Mouse (Mus musculus): ENCODE measurements around the gene Prss42. TPM values are rescaled to one million over a fixed set of nuclear protein-coding genes. Genes with fewer than 3 reads are reported as not detected.
"Not testable (repeated sequence)": the region's sequence is repeated elsewhere in the genome, so short reads cannot be mapped to it uniquely, and the experiment has no call there.

Prss42 gene
- polyA plus RNA-seq, 1 experiment from 2014 or later = not detected

DNA sequence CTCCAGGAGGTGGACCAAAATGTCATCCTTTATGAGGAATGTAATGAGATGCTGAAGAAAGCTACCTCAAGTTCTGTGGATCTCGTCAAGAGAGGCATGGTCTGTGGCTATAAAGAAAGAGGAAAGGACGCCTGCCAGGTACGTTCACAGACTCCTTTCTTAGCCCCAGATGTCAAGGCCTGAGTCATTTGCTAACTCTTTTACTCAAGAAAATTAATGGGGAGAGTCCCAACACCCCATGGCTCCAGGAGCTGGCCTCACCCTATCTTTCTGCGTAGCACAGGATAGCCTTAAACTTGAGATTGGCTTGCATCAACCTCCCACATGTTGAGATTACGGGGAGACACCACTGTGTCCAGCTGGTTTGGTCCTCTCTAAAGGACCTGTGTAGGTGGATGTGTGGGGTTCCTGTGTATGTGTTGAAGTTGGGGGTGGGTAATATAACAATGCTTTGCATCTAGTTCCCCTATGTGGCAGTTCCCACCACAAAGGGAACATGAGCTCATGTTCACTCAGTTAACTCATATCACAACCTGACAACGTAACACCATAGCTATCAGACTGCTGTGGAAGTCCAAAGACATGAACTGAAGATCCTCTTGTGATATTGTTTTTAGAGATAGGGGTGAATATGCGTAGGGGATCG lies 3.0 kb downstream of the Prss42 start:
- ATAC-seq (replicated peaks; ENCODE audit: insufficient number of reproducible peaks, low FRiP score, low TSS enrichment, low read depth) = no peak
- 87% methylated on average over 8 of the region's 8 CpGs for WGBS
- no peak for DNase-seq (ENCODE audit: low spot score)
- no peak overlapping the region for H3K4me2 ChIP-seq (ENCODE audit: low read depth, low read length)
- H3K4me3 ChIP-seq (ENCODE audit: low read depth, low read length) = no peak overlapping the region
- H3K36me3 ChIP-seq (replicated peaks; ENCODE audit: control insufficient read depth, insufficient read depth, low read depth, low read length) = no peaks in the 10 kb centered on the region
- H3K9me3 ChIP-seq (replicated peaks; ENCODE audit: control insufficient read depth, low read length) = no peaks in the 10 kb centered on the region
- H3K27ac ChIP-seq (replicated peaks; ENCODE audit: low read depth, low read length) = no peak overlapping the region
- H3K27me3 ChIP-seq (ENCODE audit: control insufficient read depth, insufficient read depth, low read length) = no peaks in the 10 kb centered on the region
- no peak overlapping the region for H3K9ac ChIP-seq (replicated peaks; ENCODE audit: low read length)
- H3K4me1 ChIP-seq (ENCODE audit: control insufficient read depth, insufficient read depth, low read length) = no peaks in the 10 kb centered on the region

GRCm38 (mm10) chr9:110803294-110803693 lies 5.3 kb downstream of the Prss42 start:
- no peak overlapping the region for H3K4me2 ChIP-seq (ENCODE audit: low read depth, low read length)
- no peaks in the 10 kb centered on the region for H3K9me3 ChIP-seq (replicated peaks; ENCODE audit: control insufficient read depth, low read length)
- no peak overlapping the region for H3K27ac ChIP-seq (replicated peaks; ENCODE audit: low read depth, low read length)
- no peak overlapping the region for H3K9ac ChIP-seq (replicated peaks; ENCODE audit: low read length)
- H3K4me1 ChIP-seq (ENCODE audit: control insufficient read depth, insufficient read depth, low read length) = no peaks in the 10 kb centered on the region
- H3K4me3 ChIP-seq (ENCODE audit: low read depth, low read length) = no peak overlapping the region
- ATAC-seq (replicated peaks; ENCODE audit: insufficient number of reproducible peaks, low FRiP score, low TSS enrichment, low read depth) = no peak
- no peaks in the 10 kb centered on the region for H3K27me3 ChIP-seq (ENCODE audit: control insufficient read depth, insufficient read depth, low read length)
- WGBS = 64% methylated on average over 4 of the region's 4 CpGs
- no peaks in the 10 kb centered on the region for H3K36me3 ChIP-seq (replicated peaks; ENCODE audit: control insufficient read depth, insufficient read depth, low read depth, low read length)
- DNase-seq (ENCODE audit: low spot score) = no peak

- no peak for DNase-seq (ENCODE audit: low spot score)
- Histone ChIP-seq H3K4me3 (ENCODE audit: low read depth, low read length) (no peak overlapping the region), H3K27me3 (ENCODE audit: control insufficient read depth, insufficient read depth, low read length) (no peaks in the 10 kb centered on the region), H3K36me3 (replicated peaks; ENCODE audit: control insufficient read depth, insufficient read depth, low read depth, low read length) (no peaks in the 10 kb centered on the region), H3K4me2 (ENCODE audit: low read depth, low read length) (no peak overlapping the region), H3K9ac (replicated peaks; ENCODE audit: low read length) (no peak overlapping the region), H3K9me3 (replicated peaks; ENCODE audit: control insufficient read depth, low read length) (no peaks in the 10 kb centered on the region), H3K27ac (replicated peaks; ENCODE audit: low read depth, low read length) (no peak overlapping the region), H3K4me1 (ENCODE audit: control insufficient read depth, insufficient read depth, low read length) (no peaks in the 10 kb centered on the region)
- no peak for ATAC-seq (replicated peaks; ENCODE audit: insufficient number of reproducible peaks, low FRiP score, low TSS enrichment, low read depth)
- 88% methylated on average over 4 of the region's 4 CpGs for WGBS
Measured at GRCm38 (mm10) chr9:110810051-110810450, 12.1 kb downstream of the Prss42 start.

DNA sequence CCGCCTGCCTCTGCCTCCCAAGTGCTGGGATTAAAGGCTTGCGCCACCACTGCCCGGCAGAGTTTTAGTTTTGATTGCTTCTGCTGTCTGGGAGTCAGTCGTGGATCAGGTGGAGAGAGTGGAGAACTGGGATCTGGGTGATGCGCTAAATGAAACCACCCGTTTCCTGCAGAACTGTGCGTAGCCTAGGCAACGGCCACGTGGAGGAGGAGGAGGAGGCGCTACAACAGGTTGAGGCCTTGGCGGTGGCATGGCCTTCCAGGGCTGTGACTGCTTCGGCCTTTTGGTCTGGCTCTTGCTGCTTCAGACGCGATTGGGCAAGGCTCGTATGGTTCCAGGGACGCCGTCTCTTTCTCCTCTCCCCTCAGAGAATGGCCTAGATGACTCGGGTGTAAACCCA lies 15.8 kb downstream of the Prss42 start, which contains the start of gene Prss44:
TSS of gene Prss44 (plus strand) at position 206 of the 400 bp plus-strand sequence.
- 65% methylated on average over 18 of the region's 18 CpGs for WGBS
- Histone ChIP-seq H3K9me3 (replicated peaks; ENCODE audit: control insufficient read depth, low read length) (no peaks in the 10 kb centered on the region), H3K9ac (replicated peaks; ENCODE audit: low read length) (no peak within 1 kb of the TSS), H3K27me3 (ENCODE audit: control insufficient read depth, insufficient read depth, low read length) (no peaks in the 10 kb centered on the region), H3K4me1 (ENCODE audit: control insufficient read depth, insufficient read depth, low read length) (no peaks in the 10 kb centered on the region), H3K27ac (replicated peaks; ENCODE audit: low read depth, low read length) (no peak within 1 kb of the TSS), H3K4me2 (ENCODE audit: low read depth, low read length) (no peak within 1 kb of the TSS), H3K36me3 (replicated peaks; ENCODE audit: control insufficient read depth, insufficient read depth, low read depth, low read length) (no peaks in the 10 kb centered on the region), H3K4me3 (ENCODE audit: low read depth, low read length) (no peak within 1 kb of the TSS)
- ATAC-seq (replicated peaks; ENCODE audit: insufficient number of reproducible peaks, low FRiP score, low TSS enrichment, low read depth) = no peak
- DNase-seq (ENCODE audit: low spot score) = peak; percentile 13

DNA sequence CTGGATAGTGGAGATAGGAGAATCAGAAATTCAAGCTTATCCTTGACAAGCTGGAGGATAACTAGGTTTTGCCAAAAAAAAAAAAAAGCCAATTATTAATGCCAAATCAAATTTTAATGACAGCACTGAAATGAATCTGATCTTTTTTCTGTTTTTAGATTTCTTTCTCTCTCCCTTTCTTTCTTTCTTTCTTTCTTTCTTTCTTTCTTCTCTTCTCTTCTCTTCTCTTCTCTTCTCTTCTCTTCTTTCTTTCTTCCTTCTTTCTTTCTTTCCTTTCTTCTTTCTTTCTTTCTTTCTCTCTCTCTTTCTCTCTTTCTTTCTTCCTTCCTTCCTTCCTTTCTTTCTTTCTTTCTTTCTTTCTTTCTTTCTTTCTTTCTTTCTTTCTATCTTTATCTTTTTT lies 22.6 kb downstream of the Prss42 start:
- H3K36me3 ChIP-seq (replicated peaks; ENCODE audit: control insufficient read depth, insufficient read depth, low read depth, low read length); H3K4me3 ChIP-seq (ENCODE audit: low read depth, low read length); ATAC-seq (replicated peaks; ENCODE audit: insufficient number of reproducible peaks, low FRiP score, low TSS enrichment, low read depth); DNase-seq (ENCODE audit: low spot score); H3K4me2 ChIP-seq (ENCODE audit: low read depth, low read length); H3K4me1 ChIP-seq (ENCODE audit: control insufficient read depth, insufficient read depth, low read length); H3K27me3 ChIP-seq (ENCODE audit: control insufficient read depth, insufficient read depth, low read length); H3K9me3 ChIP-seq (replicated peaks; ENCODE audit: control insufficient read depth, low read length); H3K27ac ChIP-seq (replicated peaks; ENCODE audit: low read depth, low read length); H3K9ac ChIP-seq (replicated peaks; ENCODE audit: low read length): not testable (repeated sequence)

DNA sequence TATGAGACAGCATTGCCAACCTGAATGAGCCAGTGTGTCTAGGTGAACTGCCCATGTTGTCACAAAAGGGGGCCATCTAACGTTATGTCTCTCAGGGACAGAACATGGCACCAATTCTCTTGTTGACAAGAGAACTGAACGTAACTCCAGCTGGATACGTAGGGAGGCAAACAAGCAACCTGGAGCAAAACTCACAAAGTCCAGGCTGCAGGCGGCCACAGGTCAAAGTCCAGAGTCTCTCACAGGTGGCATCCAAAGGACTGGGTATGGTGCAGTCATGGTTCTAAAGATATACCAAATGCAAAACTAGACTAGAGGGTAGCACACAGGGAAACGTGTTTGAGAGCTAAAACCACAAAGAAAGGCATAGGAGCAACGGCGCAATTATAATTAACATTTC lies 23.5 kb downstream of the Prss42 start:
- H3K27ac ChIP-seq (replicated peaks; ENCODE audit: low read depth, low read length) = no peak overlapping the region
- 82% methylated on average over 7 of the region's 7 CpGs for WGBS
- H3K4me2 ChIP-seq (ENCODE audit: low read depth, low read length) = no peak overlapping the region
- H3K4me1 ChIP-seq (ENCODE audit: control insufficient read depth, insufficient read depth, low read length) = no peaks in the 10 kb centered on the region
- ATAC-seq (replicated peaks; ENCODE audit: insufficient number of reproducible peaks, low FRiP score, low TSS enrichment, low read depth) = no peak
- H3K4me3 ChIP-seq (ENCODE audit: low read depth, low read length) = no peak overlapping the region
- no peaks in the 10 kb centered on the region for H3K9me3 ChIP-seq (replicated peaks; ENCODE audit: control insufficient read depth, low read length)
- no peak overlapping the region for H3K9ac ChIP-seq (replicated peaks; ENCODE audit: low read length)
- H3K36me3 ChIP-seq (replicated peaks; ENCODE audit: control insufficient read depth, insufficient read depth, low read depth, low read length) = no peaks in the 10 kb centered on the region
- DNase-seq (ENCODE audit: low spot score) = no peak
- no peaks in the 10 kb centered on the region for H3K27me3 ChIP-seq (ENCODE audit: control insufficient read depth, insufficient read depth, low read length)

DNA sequence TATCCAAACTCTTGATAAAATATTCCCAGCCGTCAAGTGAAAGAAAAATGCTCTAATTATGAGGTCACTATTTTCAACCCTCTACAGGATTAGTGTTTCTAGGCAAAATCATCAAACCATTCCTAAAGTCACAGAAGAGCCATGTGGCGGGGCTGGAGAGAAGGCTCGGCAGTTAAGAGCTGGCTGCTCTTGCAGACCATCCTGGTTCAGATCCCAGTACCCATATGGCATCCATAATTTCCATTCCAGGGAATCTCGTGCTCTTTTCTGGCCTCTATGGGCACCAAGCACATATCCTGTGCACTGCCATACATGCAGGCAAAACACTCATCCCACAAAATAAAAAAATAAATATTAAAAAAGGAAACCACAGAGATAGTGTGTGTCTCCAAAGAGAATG lies 27.5 kb downstream of the Prss42 start:
- ATAC-seq (replicated peaks; ENCODE audit: insufficient number of reproducible peaks, low FRiP score, low TSS enrichment, low read depth) (no peak), DNase-seq (ENCODE audit: low spot score) (no peak)
- Histone ChIP-seq H3K36me3 (replicated peaks; ENCODE audit: control insufficient read depth, insufficient read depth, low read depth, low read length) (no peaks in the 10 kb centered on the region), H3K4me2 (ENCODE audit: low read depth, low read length) (no peak overlapping the region), H3K27ac (replicated peaks; ENCODE audit: low read depth, low read length) (no peak overlapping the region), H3K27me3 (ENCODE audit: control insufficient read depth, insufficient read depth, low read length) (no peaks in the 10 kb centered on the region), H3K4me3 (ENCODE audit: low read depth, low read length) (no peak overlapping the region), H3K9ac (replicated peaks; ENCODE audit: low read length) (no peak overlapping the region), H3K4me1 (ENCODE audit: control insufficient read depth, insufficient read depth, low read length) (no peaks in the 10 kb centered on the region), H3K9me3 (replicated peaks; ENCODE audit: control insufficient read depth, low read length) (no peaks in the 10 kb centered on the region)
- 75% methylated on average over 4 of the region's 4 CpGs for WGBS

- Histone ChIP-seq H3K4me2 (ENCODE audit: low read depth, low read length) (no peak overlapping the region), H3K27ac (replicated peaks; ENCODE audit: low read depth, low read length) (no peak overlapping the region), H3K9ac (replicated peaks; ENCODE audit: low read length) (no peak overlapping the region), H3K27me3 (ENCODE audit: control insufficient read depth, insufficient read depth, low read length) (no peaks in the 10 kb centered on the region), H3K4me1 (ENCODE audit: control insufficient read depth, insufficient read depth, low read length) (no peaks in the 10 kb centered on the region), H3K4me3 (ENCODE audit: low read depth, low read length) (no peak overlapping the region), H3K36me3 (replicated peaks; ENCODE audit: control insufficient read depth, insufficient read depth, low read depth, low read length) (no peaks in the 10 kb centered on the region), H3K9me3 (replicated peaks; ENCODE audit: control insufficient read depth, low read length) (no peaks in the 10 kb centered on the region)
- ATAC-seq (replicated peaks; ENCODE audit: insufficient number of reproducible peaks, low FRiP score, low TSS enrichment, low read depth) (no peak), DNase-seq (ENCODE audit: low spot score) (no peak)
- WGBS = 81% methylated on average over 7 of the region's 7 CpGs
Measured at GRCm38 (mm10) chr9:110825832-110826231, 27.9 kb downstream of the Prss42 start.
